Mouse (Mus musculus): Measurements from ENCODE around the gene Nanog.
"Not testable (repeated sequence)": the region's sequence is repeated elsewhere in the genome, so short reads cannot be mapped to it uniquely, and the experiment has no call there.

The Nanog gene

GRCm38 (mm10) chr6:122702480-122703124 lies 4.7 kb upstream of the Nanog start:
- intact Hi-C loops (cut with DNase I) = no loop called here

GRCm38 (mm10) chr6:122703251-122703650 lies 4.0 kb upstream of the Nanog start:
- intact Hi-C loops (cut with DNase I) = no loop called here

- intact Hi-C loops (cut with DNase I) = no loop called here
These were observed 3.6 kb upstream of the Nanog start for GRCm38 (mm10) chr6:122703706-122704105.

GRCm38 (mm10) chr6:122706337-122706840 lies 900 bp upstream of the Nanog start:
- intact Hi-C loops (cut with DNase I) = no loop called here

- intact Hi-C loops (cut with DNase I) = no loop called here
These were observed 1.5 kb downstream of the Nanog start for GRCm38 (mm10) chr6:122708826-122709225.

- intact Hi-C loops (cut with DNase I) = no loop called here
These were observed 4.2 kb downstream of the Nanog start for GRCm38 (mm10) chr6:122711455-122711854.

- intact Hi-C loops (cut with DNase I) = not testable (repeated sequence)
These were observed 5.8 kb downstream of the Nanog start for GRCm38 (mm10) chr6:122713116-122713515.

GRCm38 (mm10) chr6:122714707-122715365 lies 7.5 kb downstream of the Nanog start:
- intact Hi-C loops (cut with DNase I) = no loop called here

- intact Hi-C loops (cut with DNase I) = no loop called here
These were observed 8.6 kb downstream of the Nanog start for GRCm38 (mm10) chr6:122715886-122716285.

GRCm38 (mm10) chr6:122718224-122718623 lies 10.9 kb downstream of the Nanog start:
- intact Hi-C loops (cut with DNase I) = loop anchor here (2.0 kb wide), 1 partner anchor 49 kb away; no protein-coding TSS in a partner anchor

GRCm38 (mm10) chr6:122719942-122720341 lies 12.7 kb downstream of the Nanog start:
- intact Hi-C loops (cut with DNase I) = loop anchor here (2.0 kb wide), 1 partner anchor 51 kb away; no protein-coding TSS in a partner anchor

GRCm38 (mm10) chr6:122739952-122740351 lies 32.7 kb downstream of the Nanog start:
- intact Hi-C loops (cut with DNase I) = loop anchor here (2.0 kb wide), 1 partner anchor 47 kb away; no protein-coding TSS in a partner anchor

- intact Hi-C loops (cut with DNase I) = loop anchor here (2.0 kb wide), 1 partner anchor 45 kb away; no protein-coding TSS in a partner anchor
These were observed 34.4 kb downstream of the Nanog start for GRCm38 (mm10) chr6:122741460-122742227.

- intact Hi-C loops (cut with DNase I) = no loop called here
These were observed 35.1 kb downstream of the Nanog start for GRCm38 (mm10) chr6:122742228-122742899.

GRCm38 (mm10) chr6:122743353-122743752 lies 36.1 kb downstream of the Nanog start:
- intact Hi-C loops (cut with DNase I) = no loop called here

- intact Hi-C loops (cut with DNase I) = no loop called here
These were observed 37.4 kb downstream of the Nanog start for GRCm38 (mm10) chr6:122744505-122745249.

GRCm38 (mm10) chr6:122750579-122750978 lies 43.3 kb downstream of the Nanog start:
- intact Hi-C loops (cut with DNase I) = no loop called here

GRCm38 (mm10) chr6:122755913-122756312 lies 48.6 kb downstream of the Nanog start:
- intact Hi-C loops (cut with DNase I) = no loop called here

GRCm38 (mm10) chr6:122758732-122759131 lies 51.4 kb downstream of the Nanog start:
- intact Hi-C loops (cut with DNase I) = no loop called here

- intact Hi-C loops (cut with DNase I) = no loop called here
These were observed 53.8 kb downstream of the Nanog start for GRCm38 (mm10) chr6:122761011-122761599.
